Mouse (Mus musculus) kidney, postnatal 25 days (tissue): ENCODE measurements around the gene Reps2.

Source experiments
- DNase-seq, 2 experiments: peaks; one replicate each; pipeline ENCODE4 v3.0.0; 2021; ENCODE audit warnings: mixed read lengths in 2 of 2

The Reps2 gene

DNA sequence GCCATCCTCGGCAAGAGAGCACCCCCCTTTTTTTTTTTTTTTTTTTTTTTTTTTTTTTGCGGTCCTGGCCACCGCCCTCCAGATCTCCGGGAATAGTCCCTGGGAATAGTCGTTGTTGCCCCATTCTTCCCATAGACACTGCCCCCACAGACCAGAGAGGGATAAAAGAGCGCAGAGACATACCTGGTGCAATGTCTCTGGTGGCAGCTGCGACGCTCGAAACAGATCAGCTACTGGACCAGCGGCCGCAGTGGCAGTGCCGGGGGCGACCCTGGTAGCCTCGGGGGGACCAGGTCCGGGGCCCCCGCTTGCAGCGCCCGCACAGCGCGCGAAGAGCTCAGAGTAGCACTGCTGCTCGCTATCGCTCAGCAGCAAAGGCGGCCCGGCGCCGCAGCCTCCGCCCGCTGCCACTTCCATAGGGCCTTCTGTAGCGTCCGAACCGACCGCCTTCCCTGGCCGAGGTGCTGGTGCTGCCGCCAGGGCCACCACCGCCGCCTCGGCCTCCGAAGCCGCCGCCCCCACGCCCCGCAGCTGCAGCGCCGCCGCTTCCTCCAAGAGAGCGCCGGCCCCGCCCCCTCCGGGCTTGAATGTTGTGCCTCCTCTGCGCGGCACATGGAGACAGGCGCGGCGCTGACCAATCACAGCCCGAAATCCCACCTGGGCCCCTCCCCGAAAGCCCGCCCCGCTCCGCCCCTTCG is at the start of gene Reps2:
Gene Reps2, minus strand, starts transcription at position 559 of the 698 bp plus-strand sequence.
- peak; percentile 90 to 93 for DNase-seq

GRCm38 (mm10) chrX:162691272-162691671 is 47.8 kb upstream of the Reps2 start:
- no peak for DNase-seq

DNA sequence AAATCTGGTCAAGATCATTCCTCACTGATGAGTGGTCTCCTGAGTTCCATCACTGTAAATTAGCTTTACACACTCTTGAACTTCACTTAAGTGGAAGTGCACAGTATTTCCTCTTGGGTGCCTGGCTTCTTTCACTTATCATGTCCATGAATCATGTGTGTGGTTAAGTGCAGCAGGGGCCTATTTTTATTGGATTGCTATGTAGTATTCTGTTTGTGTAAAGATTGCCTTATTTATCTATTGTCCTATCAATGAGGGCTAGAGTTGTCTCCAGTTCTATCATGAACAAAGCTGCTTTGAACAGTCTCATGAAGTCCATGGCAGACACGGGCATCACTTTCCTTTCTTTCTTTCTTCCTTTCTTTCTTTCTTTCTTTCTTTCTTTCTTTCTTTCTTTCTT is 41.9 kb upstream of the Reps2 start:
- DNase-seq: no peak

DNA sequence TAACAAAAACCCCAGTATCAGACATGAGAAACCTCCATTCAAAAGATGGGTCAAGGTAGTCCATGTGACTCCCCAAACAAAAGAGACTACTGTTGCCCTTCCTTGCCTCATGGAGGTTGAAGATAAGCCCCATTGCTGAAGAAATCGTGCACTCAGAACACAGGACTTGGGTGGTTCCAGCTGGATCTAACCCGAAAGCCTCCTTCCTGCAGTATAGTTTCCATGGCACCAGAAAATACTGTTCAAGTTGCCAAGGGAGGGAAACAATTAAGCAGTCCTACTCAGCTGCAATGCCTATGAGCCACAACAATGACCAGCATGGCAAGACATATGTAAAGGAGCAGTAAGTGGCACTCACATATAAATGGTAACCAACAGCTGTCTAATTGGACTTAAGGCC is 36.1 kb upstream of the Reps2 start:
- DNase-seq: no peak

DNA sequence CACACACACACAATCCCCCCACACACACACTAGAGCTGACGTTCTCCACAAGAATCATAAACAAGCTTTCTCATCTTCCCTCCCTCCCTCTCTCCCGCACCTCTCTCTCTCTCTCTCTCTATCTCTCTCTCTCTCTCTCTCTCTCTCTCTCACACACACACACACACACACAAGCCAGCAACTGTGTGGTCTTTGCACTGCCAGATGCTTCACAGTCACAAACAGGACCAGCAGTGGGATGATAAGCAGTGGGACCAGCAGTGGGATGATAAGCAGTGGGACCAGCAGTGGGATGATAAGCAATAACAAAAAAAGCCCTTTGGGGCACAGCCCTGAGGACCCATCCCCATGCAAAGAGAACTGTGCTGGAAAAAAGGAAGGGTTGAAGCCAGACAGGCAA is 35.4 kb upstream of the Reps2 start:
- no peak for DNase-seq

GRCm38 (mm10) chrX:162666166-162666565 is 22.7 kb upstream of the Reps2 start:
- DNase-seq: no peak

DNA sequence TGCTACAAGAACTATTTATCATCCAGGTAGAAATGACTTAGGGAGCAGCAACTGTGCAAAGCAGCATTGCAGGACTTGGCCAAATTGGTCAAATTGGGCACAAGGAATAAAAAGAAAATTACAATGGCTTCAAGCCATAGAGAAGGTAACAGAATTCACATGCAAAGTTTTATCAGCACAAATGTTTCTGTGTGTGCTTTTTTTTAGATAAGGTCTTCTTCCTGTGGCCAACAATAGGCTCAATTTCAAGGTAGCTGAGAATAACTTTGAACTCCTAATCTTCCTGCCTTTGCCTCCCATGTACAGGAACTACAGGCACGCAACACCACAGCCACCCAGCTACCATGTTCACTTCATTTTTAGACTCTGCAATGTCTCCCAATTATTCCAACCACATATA is 16.7 kb upstream of the Reps2 start:
- no peak for DNase-seq

GRCm38 (mm10) chrX:162653518-162653917 is 10.1 kb upstream of the Reps2 start:
- DNase-seq: peak; percentile 1 to 30

DNA sequence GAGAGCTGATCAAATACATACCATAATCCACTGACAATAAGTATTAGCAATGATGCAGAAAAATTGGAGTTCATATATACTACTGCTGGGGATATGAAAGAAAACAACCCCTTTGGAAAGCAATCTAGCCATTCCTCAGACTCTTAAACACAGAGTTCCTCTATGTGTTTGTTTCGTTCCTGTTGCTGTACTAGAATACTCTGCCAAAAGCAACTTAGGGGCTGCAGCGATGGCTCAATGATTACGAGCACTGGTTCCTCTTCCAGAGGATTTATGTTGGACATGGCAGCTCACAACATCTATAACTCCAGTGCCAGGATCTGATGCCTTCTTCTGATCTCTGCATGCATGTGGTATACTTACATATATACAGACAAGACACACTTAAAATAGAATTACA is 9.0 kb upstream of the Reps2 start:
- DNase-seq: no peak

DNA sequence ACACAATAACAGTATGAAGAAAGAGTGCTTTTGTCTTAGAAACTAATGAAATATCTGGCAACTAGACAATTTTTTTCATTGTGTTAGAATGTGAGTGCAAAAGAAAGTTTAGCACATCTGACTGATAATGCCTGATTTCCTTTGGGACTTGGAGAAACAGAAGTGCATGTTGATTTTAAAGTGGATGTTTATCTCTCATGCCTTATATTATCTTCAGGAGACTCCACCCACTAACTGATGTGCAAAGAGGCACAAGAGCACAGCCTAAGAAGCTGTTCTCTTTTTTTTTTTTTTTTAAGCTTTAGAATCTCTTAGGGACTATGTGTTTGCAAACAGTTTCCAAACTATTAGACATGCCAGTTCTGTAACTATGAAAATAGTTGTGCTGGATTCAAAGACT is 7.7 kb upstream of the Reps2 start:
- DNase-seq: no peak

- no peak for DNase-seq
These were observed 292 bp upstream of the Reps2 start for GRCm38 (mm10) chrX:162643789-162644092.

GRCm38 (mm10) chrX:162642402-162643090 is 903 bp downstream of the Reps2 start:
- no peak for DNase-seq

DNA sequence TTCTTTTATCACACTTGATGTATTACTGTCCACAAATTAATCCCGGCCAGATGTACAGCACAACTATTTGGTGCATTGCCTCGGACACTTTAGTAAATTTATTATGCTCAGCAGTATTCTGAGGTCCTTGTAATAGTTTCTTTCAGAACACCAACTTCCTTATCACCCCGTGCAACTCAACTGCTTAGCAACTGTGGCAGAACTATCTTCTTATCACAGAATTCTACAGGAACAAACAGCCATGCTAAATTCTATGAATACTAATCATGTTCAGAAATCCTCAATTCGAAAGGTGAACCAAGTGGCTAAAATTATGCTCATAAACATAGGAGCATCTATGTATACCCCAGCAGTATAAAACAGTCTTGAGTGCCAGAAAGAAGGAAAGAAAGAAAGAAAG is 1.7 kb downstream of the Reps2 start:
- no peak for DNase-seq

DNA sequence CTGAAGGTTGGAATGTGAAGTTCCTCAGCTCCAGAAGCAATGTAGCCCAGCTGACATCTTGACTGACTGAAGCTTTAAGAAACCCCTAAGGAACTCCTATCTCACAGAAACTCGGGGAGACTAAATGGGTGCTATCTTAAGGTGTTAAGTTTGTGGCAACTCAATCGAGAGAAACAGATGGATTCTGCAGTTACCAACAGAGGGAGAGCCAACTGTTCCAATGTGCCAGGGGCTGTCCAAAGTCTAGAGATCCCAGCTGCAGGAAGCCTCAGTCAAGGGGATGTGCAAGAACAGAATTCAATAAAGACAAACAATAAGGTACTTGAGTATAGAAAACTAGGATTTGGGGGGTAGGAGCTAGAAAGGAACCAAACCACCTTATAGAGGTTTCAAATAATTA is 8.3 kb downstream of the Reps2 start:
- DNase-seq: no peak

DNA sequence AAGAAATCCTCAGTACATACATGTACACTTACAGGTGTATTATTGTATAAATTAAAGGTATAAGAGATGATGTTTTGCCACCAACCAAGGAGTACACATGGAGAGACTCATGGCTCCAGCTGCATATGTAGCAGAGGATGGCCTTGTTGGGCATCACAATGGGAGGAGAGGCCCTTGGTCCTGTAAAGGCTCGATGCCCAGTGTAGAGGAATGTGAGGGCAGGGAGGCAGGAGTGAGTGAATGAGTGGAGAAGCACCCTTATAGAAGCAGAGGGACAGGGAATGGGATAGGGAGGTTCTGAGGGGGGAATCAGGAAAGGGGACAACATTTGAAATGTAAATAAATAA is 21.4 kb downstream of the Reps2 start:
- no peak for DNase-seq

GRCm38 (mm10) chrX:162621194-162622090 is 22.0 kb downstream of the Reps2 start:
- no peak for DNase-seq

- no peak for DNase-seq
These were observed 23.7 kb downstream of the Reps2 start for GRCm38 (mm10) chrX:162619705-162620104.

GRCm38 (mm10) chrX:162618547-162618946 is 24.9 kb downstream of the Reps2 start:
- DNase-seq: no peak

- no peak for DNase-seq
These were observed 37.3 kb downstream of the Reps2 start for GRCm38 (mm10) chrX:162606113-162606512.

DNA sequence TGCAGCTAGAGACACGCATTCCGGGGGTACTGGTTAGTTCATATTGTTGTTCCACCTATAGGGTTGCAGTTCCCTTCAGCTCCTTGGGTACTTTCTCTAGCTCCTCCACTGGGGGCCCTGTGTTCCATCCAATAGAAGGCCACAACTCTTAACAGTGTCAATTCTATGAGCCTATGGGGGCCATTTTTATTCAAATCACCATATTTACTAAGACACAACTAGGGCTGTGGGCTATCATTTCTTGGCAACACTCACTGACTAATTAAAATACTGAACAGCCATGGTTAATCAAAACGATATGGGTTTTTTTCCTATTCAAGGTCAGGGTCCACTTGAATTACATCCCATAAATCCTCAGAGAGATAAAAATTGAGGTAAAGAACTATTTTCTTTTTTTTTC is 43.8 kb downstream of the Reps2 start:
- DNase-seq: no peak

- peak; percentile 60 to 73 for DNase-seq
These were observed 52.2 kb downstream of the Reps2 start for GRCm38 (mm10) chrX:162591005-162591801.

- no peak for DNase-seq
These were observed 53.2 kb downstream of the Reps2 start for GRCm38 (mm10) chrX:162590145-162590790.
